Mouse (Mus musculus): ENCODE measurements around the gene Ugp2. TPM values are rescaled to one million over a fixed set of nuclear protein-coding genes. Genes with fewer than 3 reads are reported as not detected.
A peak's percentile ranks its signal among the peaks of the same experiment; 100 is the strongest.
"Not testable (repeated sequence)": the region's sequence is repeated elsewhere in the genome, so short reads cannot be mapped to it uniquely, and the experiment has no call there.

Ugp2 gene
- polyA plus RNA-seq, 1 experiment from 2014 or later, result 92.7 TPM

GRCm38 (mm10) chr11:21288153-21288552 is 82.8 kb downstream of the Ugp2 start:
- not testable (repeated sequence) for H3K4me3 ChIP-seq (replicated peaks); ATAC-seq (ENCODE audit: insufficient number of reproducible peaks, low FRiP score, low TSS enrichment, low read depth); H3K9me3 ChIP-seq (replicated peaks); H3K27me3 ChIP-seq; H3K4me1 ChIP-seq; H3K4me2 ChIP-seq (replicated peaks); H3K27ac ChIP-seq (replicated peaks); H3K36me3 ChIP-seq; H3K9ac ChIP-seq
- WGBS, result 95% methylated on average over 2 of the region's 2 CpGs

GRCm38 (mm10) chr11:21286391-21286790 is 84.6 kb downstream of the Ugp2 start:
- 74% methylated on average over 3 of the region's 3 CpGs for WGBS
- Histone ChIP-seq H3K9ac (no peak overlapping the region), H3K9me3 (replicated peaks) (no peaks in the 10 kb centered on the region), H3K36me3 (no peaks in the 10 kb centered on the region), H3K27me3 (no peaks in the 10 kb centered on the region), H3K4me1 (no peaks in the 10 kb centered on the region), H3K27ac (replicated peaks) (no peak overlapping the region), H3K4me2 (replicated peaks) (no peak overlapping the region), H3K4me3 (replicated peaks) (no peak overlapping the region)
- no peak for ATAC-seq (ENCODE audit: insufficient number of reproducible peaks, low FRiP score, low TSS enrichment, low read depth)

DNA sequence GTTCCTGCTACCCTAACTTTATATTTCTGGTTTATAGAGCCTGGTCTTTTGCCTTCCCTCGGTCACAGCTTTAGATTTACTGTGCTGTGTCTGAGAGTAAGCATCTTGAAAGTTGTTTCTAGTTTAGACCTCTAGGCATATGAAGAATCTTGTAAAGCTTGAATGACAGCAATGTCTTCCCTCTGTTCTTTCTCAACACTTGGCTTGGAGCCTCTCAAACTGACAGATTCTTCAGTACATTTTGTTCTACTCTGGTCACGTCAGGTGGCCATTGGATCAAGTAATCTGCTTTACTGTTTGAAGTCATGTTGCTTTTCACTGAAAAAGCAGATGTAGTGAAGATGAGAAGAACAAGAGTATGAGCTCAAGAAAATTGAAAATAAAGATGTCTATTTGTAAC is 94.8 kb downstream of the Ugp2 start:
- Histone ChIP-seq H3K27me3 (no peaks in the 10 kb centered on the region), H3K4me2 (replicated peaks) (no peak overlapping the region), H3K4me3 (replicated peaks) (no peak overlapping the region), H3K27ac (replicated peaks) (no peak overlapping the region), H3K9ac (no peak overlapping the region), H3K36me3 (peaks cover 9% of the 10 kb centered on the region; the same call in 1 of the 2 replicates), H3K4me1 (no peaks in the 10 kb centered on the region), H3K9me3 (replicated peaks) (no peaks in the 10 kb centered on the region)
- no peak for ATAC-seq (ENCODE audit: insufficient number of reproducible peaks, low FRiP score, low TSS enrichment, low read depth)
- WGBS, result 77% methylated on average over 2 of the region's 2 CpGs

MicroRNAs encoded within 50 kb of the gene (microRNA counts, 519-probe panel; counts per million panel counts)
- 598 counts per million, percentile 1 among the panel's probes with 10 or more counts for microRNA mmu-miR-1933-3p
- microRNA mmu-miR-1933-5p, result not detected

Small RNA genes lying within 50 kb of the gene (microRNA-seq; reads per million reads assigned to microRNA genes)
- gene Mir1933 (ENCODE audit: borderline number of aligned reads), result not detected

Other genes starting within 250 kb of the Ugp2 start
- 13.2 and 13.4 TPM in 2 replicates for gene Vps54, start 131.9 kb downstream of the Ugp2 start, polyA plus RNA-seq (2015; fragmentation: Nextera tagmentation; extraction: Ambion mirVana)
- gene Wdpcp, start 201.0 kb upstream of the Ugp2 start, polyA plus RNA-seq (2015; fragmentation: Nextera tagmentation; extraction: Ambion mirVana), result 12.7 and 17.3 TPM in 2 replicates
- gene Mdh1, start 201.2 kb upstream of the Ugp2 start, polyA plus RNA-seq (2015; fragmentation: Nextera tagmentation; extraction: Ambion mirVana), result 394 and 398 TPM in 2 replicates

All from embryonic facial prominence, embryonic 15.5 days (tissue).